Mouse (Mus musculus) G1E (cell line): ENCODE results near the gene Mettl2.

ENCODE experiments used
- CTCF ChIP-seq: IDR thresholded peaks from 2 replicates; pipeline ENCODE4 v1.5.1; 2012; ENCODE audit warnings: low read depth, low read length, inconsistent platforms, mixed read lengths
- POLR2AphosphoS5 ChIP-seq: IDR thresholded peaks from 2 replicates; pipeline ENCODE4 v1.6.1; 2012; ENCODE audit warnings: low read depth, low read length, inconsistent platforms; ENCODE audit not compliant: insufficient replicate concordance

- TF ChIP-seq CTCF, result no peak
- TF ChIP-seq POLR2AphosphoS5, result no peak
Measured at GRCm38 (mm10) chr11:105151226-105152016, 25.2 kb downstream of the Mettl2 start.
